Mouse (Mus musculus): ENCODE measurements at regions not wholly inside any gene's neighbourhood (a gene's known extent, or its start where the extent isn't known, plus 50 kb on each side); places are given as distances from the start of the nearest gene placed in this dataset.

GRCm38 (mm10) chr2:55182416-55182815, 253.4 kb upstream of the Kcnj3 start:
- Histone ChIP-seq H3K4me2 (ENCODE audit: insufficient read depth, low read depth, poor library complexity, severe bottlenecking) (no peak overlapping the region), H3K79me2 (replicated peaks; ENCODE audit: control insufficient read depth, extremely low read depth, insufficient read depth, poor library complexity, severe bottlenecking) (no peaks in the 10 kb centered on the region), H3K27me3 (replicated peaks) (no peaks in the 10 kb centered on the region), H3K4me3 (replicated peaks in 1 of 3; ENCODE audit: low read depth in 2 of 3, low read length in 2 of 3, poor library complexity in 1 of 3) (no peak overlapping the region), H3K27ac (ENCODE audit: insufficient read depth, low read depth) (no peak overlapping the region), H3K4me1 (ENCODE audit: control insufficient read depth in 1 of 2, insufficient read depth in 2 of 2) (no peaks in the 10 kb centered on the region), H3K9me3 (replicated peaks; ENCODE audit: low read length) (peaks cover 9% of the 10 kb centered on the region), H3K9ac (ENCODE audit: insufficient read depth, low read depth) (no peak overlapping the region), H3K36me3 (replicated peaks in 1 of 2; ENCODE audit: control insufficient read depth in 1 of 2, insufficient read depth in 1 of 2, low read length in 1 of 2) (no peaks in the 10 kb centered on the region)
- no peak for TF ChIP-seq BHLHE40 (IDR thresholded peaks at IDR 0.05; ENCODE audit: low read depth, low read length)
- TF ChIP-seq CHD2 (IDR thresholded peaks at IDR 0.05; ENCODE audit: low read length), result no peak
- no peak for TF ChIP-seq USF1 (IDR thresholded peaks at IDR 0.05; ENCODE audit: low read depth, low read length)
- TF ChIP-seq ZKSCAN1 (IDR thresholded peaks at IDR 0.05; ENCODE audit: borderline replicate concordance, low read depth, low read length), result no peak
- TF ChIP-seq JUN (IDR thresholded peaks at IDR 0.05; ENCODE audit: insufficient read depth, low read depth, low read length), result no peak
- no peak for TF ChIP-seq MEF2A (IDR thresholded peaks at IDR 0.05; ENCODE audit: borderline replicate concordance, low read depth, low read length)
- TF ChIP-seq UBTF (IDR thresholded peaks at IDR 0.05; ENCODE audit: low read depth, low read length), result no peak
- TF ChIP-seq RCOR1 (conservative IDR thresholded peaks at IDR 0.05; ENCODE audit: low read depth, low read length), result no peak
- TF ChIP-seq ZNF384 (IDR thresholded peaks at IDR 0.05; ENCODE audit: low read depth, low read length), result no peak
- dilution Hi-C loops (cut with MboI; ENCODE audit: extremely low pct_ligation_motif_present, extremely low pct_unique_long_range_greater_than_20kb, low sequenced_read_pairs) (no loop called here), in situ Hi-C loops (cut with MboI; ENCODE audit: low pct_ligation_motif_present, low pct_unique_long_range_greater_than_20kb, low sequenced_read_pairs) (no loop called here)
- DNase-seq (ENCODE audit: extremely low read depth), result no peak

GRCm38 (mm10) chr2:55206891-55207290, 228.9 kb upstream of the Kcnj3 start:
- H3K79me2 ChIP-seq (replicated peaks; ENCODE audit: control insufficient read depth, extremely low read depth, insufficient read depth, poor library complexity, severe bottlenecking), result no peaks in the 10 kb centered on the region
- peaks cover 4% of the 10 kb centered on the region for H3K9me3 ChIP-seq (replicated peaks; ENCODE audit: low read length)
- H3K27ac ChIP-seq (ENCODE audit: insufficient read depth, low read depth), result no peak overlapping the region
- DNase-seq (ENCODE audit: extremely low read depth), result no peak
- no peak overlapping the region for H3K4me2 ChIP-seq (ENCODE audit: insufficient read depth, low read depth, poor library complexity, severe bottlenecking)
- in situ Hi-C loops (cut with MboI; ENCODE audit: low pct_ligation_motif_present, low pct_unique_long_range_greater_than_20kb, low sequenced_read_pairs) (no loop called here), dilution Hi-C loops (cut with MboI; ENCODE audit: extremely low pct_ligation_motif_present, extremely low pct_unique_long_range_greater_than_20kb, low sequenced_read_pairs) (no loop called here)
- H3K4me1 ChIP-seq (ENCODE audit: control insufficient read depth in 1 of 2, insufficient read depth in 2 of 2), result no peaks in the 10 kb centered on the region
- TF ChIP-seq MYC (IDR thresholded peaks at IDR 0.05; ENCODE audit: low read depth, low read length) (no peak), RAD21 (IDR thresholded peaks at IDR 0.05; ENCODE audit: low read depth, low read length) (no peak), ZMIZ1 (IDR thresholded peaks at IDR 0.05; ENCODE audit: low read depth, low read length) (no peak), ZKSCAN1 (IDR thresholded peaks at IDR 0.05; ENCODE audit: borderline replicate concordance, low read depth, low read length) (no peak), ZC3H11A (IDR thresholded peaks at IDR 0.05; ENCODE audit: low read depth, low read length) (no peak), IRF4 (IDR thresholded peaks at IDR 0.05; ENCODE audit: low read depth, low read length) (no peak), POLR2AphosphoS2 (IDR thresholded peaks at IDR 0.05; ENCODE audit: low read depth, low read length) (no peak), NRF1 (IDR thresholded peaks at IDR 0.05; ENCODE audit: low read depth, low read length) (no peak), UBTF (IDR thresholded peaks at IDR 0.05; ENCODE audit: low read depth, low read length) (no peak), ELF1 (IDR thresholded peaks at IDR 0.05; ENCODE audit: low read depth, low read length) (no peak), CTCF (conservative IDR thresholded peaks at IDR 0.05 in 1 of 2, IDR thresholded peaks at IDR 0.05 in 1 of 2; ENCODE audit: low read depth in 2 of 2, low read length in 2 of 2) (no peak), KAT2A (IDR thresholded peaks at IDR 0.05; ENCODE audit: insufficient replicate concordance, low read length) (no peak), ETS1 (conservative IDR thresholded peaks at IDR 0.05; ENCODE audit: low read depth, low read length) (no peak), MAZ (IDR thresholded peaks at IDR 0.05; ENCODE audit: low read depth, low read length) (no peak), SIN3A (IDR thresholded peaks at IDR 0.05; ENCODE audit: low read length) (no peak), USF2 (conservative IDR thresholded peaks at IDR 0.05; ENCODE audit: low read depth, low read length) (no peak), JUN (IDR thresholded peaks at IDR 0.05; ENCODE audit: insufficient read depth, low read depth, low read length) (no peak), E2F4 (IDR thresholded peaks at IDR 0.05; ENCODE audit: insufficient replicate concordance, low read depth, low read length) (no peak)
- no peak overlapping the region for H3K4me3 ChIP-seq (replicated peaks in 1 of 3; ENCODE audit: low read depth in 2 of 3, low read length in 2 of 3, poor library complexity in 1 of 3)
- H3K27me3 ChIP-seq (replicated peaks), result no peaks in the 10 kb centered on the region
- H3K9ac ChIP-seq (ENCODE audit: insufficient read depth, low read depth), result no peak overlapping the region
- H3K36me3 ChIP-seq (replicated peaks in 1 of 2; ENCODE audit: control insufficient read depth in 1 of 2, insufficient read depth in 1 of 2, low read length in 1 of 2), result no peaks in the 10 kb centered on the region

Data from CH12.LX (cell line).